Mouse (Mus musculus) hindbrain, embryonic 12.5 days (tissue): ENCODE measurements around the gene Pknox2. TPM values are rescaled to one million over a fixed set of nuclear protein-coding genes. Genes with fewer than 3 reads are reported as not detected.

ENCODE experiments used
- ATAC-seq: fragments of 200-750 bp; cut with Nextera tagmentation; 2 replicates; pipeline ENCODE4 v1.8.0; 2017; ENCODE audit warnings: moderate TSS enrichment; ENCODE audit not compliant: low FRiP score
- H3K27ac ChIP-seq: fragments of 300-500 bp; sonication (generic); 2 replicates; pipeline ENCODE4 v1.5.1; 2016; ENCODE audit warnings: mild to moderate bottlenecking
- H3K27me3 ChIP-seq: fragments of 300-500 bp; sonication (generic); 2 replicates; pipeline ENCODE4 v1.6.1; 2016; ENCODE audit warnings: mild to moderate bottlenecking
- H3K36me3 ChIP-seq: fragments of 300-500 bp; sonication (generic); 2 replicates; pipeline ENCODE4 v1.6.1; 2016; ENCODE audit warnings: mild to moderate bottlenecking
- H3K4me1 ChIP-seq: fragments of 300-500 bp; sonication (generic); 2 replicates; pipeline ENCODE4 v1.6.1; 2016
- H3K4me2 ChIP-seq: fragments of 300-500 bp; sonication (generic); replicated peaks from 2 replicates; pipeline ENCODE4 v1.6.1; 2016; ENCODE audit warnings: mild to moderate bottlenecking
- H3K4me3 ChIP-seq: fragments of 300-500 bp; sonication (generic); 2 replicates; pipeline ENCODE4 v1.5.1; 2016; ENCODE audit warnings: mild to moderate bottlenecking
- H3K9ac ChIP-seq: fragments of 300-500 bp; sonication (generic); 2 replicates; pipeline ENCODE4 v1.6.1; 2016; ENCODE audit warnings: mild to moderate bottlenecking, moderate library complexity
- H3K9me3 ChIP-seq: fragments of 300-500 bp; sonication (generic); replicated peaks from 2 replicates; pipeline ENCODE4 v1.6.1; 2016; ENCODE audit warnings: mild to moderate bottlenecking
- WGBS: fragments of 180-500 bp; shearing (Covaris S2); methylation state at CpG from one replicate; pipeline ENCODE4 v1.1.7; 2016; 5-methylcytosine and 5-hydroxymethylcytosine counted together
- polyA plus RNA-seq: library from polyadenylated mRNA; unstranded; fragments of >200 nt; fragmentation: Nextera tagmentation; extraction: Ambion mirVana; gene quantifications from 2 replicates; pipeline ENCODE4 v1.2.1, GENCODE M21; 2016

Pknox2 gene
- polyA plus RNA-seq, 1 experiment from 2014 or later: 29.6 TPM

DNA sequence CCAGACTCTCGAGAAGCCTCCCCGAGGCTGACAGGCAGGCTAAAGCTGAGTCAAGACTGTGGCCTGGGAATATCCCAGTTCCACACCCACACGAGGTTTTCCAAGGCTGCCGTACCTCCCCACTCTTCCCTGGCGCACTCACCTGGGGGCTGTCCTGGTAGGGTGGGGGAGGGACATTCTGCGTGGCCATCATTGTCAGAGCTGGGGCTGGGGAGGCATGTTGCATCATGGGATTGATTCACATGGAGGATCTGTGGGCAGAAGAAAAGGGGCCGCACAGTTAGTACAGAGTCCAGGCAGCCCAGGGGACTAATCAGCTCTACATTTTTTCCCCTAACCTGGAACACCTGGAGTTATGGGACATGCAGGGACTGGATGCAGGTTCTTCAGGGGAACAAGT lies 179.0 kb downstream of the Pknox2 start:
- H3K27ac ChIP-seq: no peak overlapping the region
- ATAC-seq: no peak
- no peak overlapping the region for H3K4me3 ChIP-seq
- H3K4me2 ChIP-seq: no peak overlapping the region
- WGBS: 83% methylated on average over 7 of the region's 7 CpGs
- H3K27me3 ChIP-seq: no peaks in the 10 kb centered on the region
- no peaks in the 10 kb centered on the region for H3K9me3 ChIP-seq
- H3K4me1 ChIP-seq: peaks cover 44% of the 10 kb centered on the region
- no peak overlapping the region for H3K9ac ChIP-seq
- H3K36me3 ChIP-seq: no peaks in the 10 kb centered on the region

DNA sequence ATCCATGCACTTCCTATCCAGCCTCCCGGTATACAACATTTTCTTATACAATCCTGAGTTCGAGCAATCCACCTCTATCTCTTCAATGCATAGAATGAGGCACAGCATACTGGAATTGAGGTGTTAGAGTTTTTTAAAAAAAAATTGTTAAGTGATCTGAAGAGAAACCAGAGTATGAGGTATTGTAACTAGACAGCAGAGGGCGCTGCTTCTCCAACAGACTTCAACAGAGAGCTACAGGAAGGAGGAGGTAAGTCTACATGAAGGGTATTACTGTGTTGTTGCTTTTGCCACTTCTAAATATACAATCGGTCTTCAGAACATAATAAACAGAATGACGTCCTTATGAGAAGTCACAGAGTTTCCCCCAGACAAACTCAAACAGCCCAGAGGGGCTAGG lies 181.5 kb downstream of the Pknox2 start:
- no peak overlapping the region for H3K27ac ChIP-seq
- H3K4me3 ChIP-seq: no peak overlapping the region
- no peaks in the 10 kb centered on the region for H3K9me3 ChIP-seq
- no peaks in the 10 kb centered on the region for H3K36me3 ChIP-seq
- H3K4me2 ChIP-seq: no peak overlapping the region
- H3K9ac ChIP-seq: no peak overlapping the region
- no peak for ATAC-seq
- WGBS: 62% methylated on average over 5 of the region's 5 CpGs
- peaks cover 51% of the 10 kb centered on the region for H3K4me1 ChIP-seq
- no peaks in the 10 kb centered on the region for H3K27me3 ChIP-seq

DNA sequence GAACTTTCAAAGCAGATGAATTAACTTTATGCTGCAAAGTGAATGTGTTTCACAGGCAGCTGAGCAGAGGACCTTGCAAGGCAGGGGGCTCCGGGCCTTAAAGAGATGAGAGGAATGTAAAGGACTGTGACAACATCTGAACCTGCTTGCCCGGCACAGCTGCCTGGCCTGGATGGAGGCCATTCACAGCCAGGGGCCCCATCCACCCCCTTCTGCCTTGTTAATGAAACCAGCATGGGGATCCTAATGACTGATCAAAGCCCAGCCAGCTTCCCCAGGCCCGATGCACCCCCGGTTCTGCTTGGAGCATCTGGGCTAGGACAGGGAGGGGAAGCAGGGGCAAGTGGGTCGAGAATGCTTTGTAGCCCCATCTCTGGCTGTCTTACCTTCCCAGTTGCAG lies 183.0 kb downstream of the Pknox2 start:
- 5% methylated on average over 5 of the region's 5 CpGs for WGBS
- peaks cover 51% of the 10 kb centered on the region for H3K4me1 ChIP-seq
- H3K9ac ChIP-seq: no peak overlapping the region
- no peak overlapping the region for H3K4me2 ChIP-seq
- H3K27ac ChIP-seq: no peak overlapping the region; the same call in 1 of the 2 replicates
- H3K27me3 ChIP-seq: no peaks in the 10 kb centered on the region
- no peaks in the 10 kb centered on the region for H3K36me3 ChIP-seq
- H3K4me3 ChIP-seq: no peak overlapping the region
- no peaks in the 10 kb centered on the region for H3K9me3 ChIP-seq
- no peak for ATAC-seq

DNA sequence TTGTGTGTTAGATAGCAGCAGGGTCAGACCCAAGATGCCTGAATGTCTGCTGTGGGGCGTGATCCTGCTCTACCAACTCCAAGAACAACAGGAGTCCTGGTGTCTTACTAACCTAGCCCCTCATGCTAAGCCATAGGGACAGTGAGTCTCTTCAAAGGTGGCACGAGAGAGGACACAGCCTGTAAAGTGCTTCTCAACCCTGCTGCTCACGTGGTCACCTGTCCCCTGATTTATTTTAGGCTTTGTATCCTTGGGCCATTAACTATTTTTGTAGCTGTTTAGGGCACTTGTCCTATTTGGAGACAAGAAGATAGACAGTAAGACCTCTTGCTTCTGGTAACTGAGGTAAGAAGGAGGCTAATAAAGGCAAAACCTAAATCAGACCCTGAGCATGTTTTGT lies 183.7 kb downstream of the Pknox2 start:
- 41% methylated on average over 3 of the region's 3 CpGs for WGBS
- Histone ChIP-seq H3K27ac (no peak overlapping the region), H3K36me3 (no peaks in the 10 kb centered on the region), H3K27me3 (no peaks in the 10 kb centered on the region), H3K4me2 (no peak overlapping the region), H3K9me3 (no peaks in the 10 kb centered on the region), H3K4me1 (peaks cover 49% of the 10 kb centered on the region), H3K4me3 (no peak overlapping the region), H3K9ac (no peak overlapping the region)
- no peak for ATAC-seq

DNA sequence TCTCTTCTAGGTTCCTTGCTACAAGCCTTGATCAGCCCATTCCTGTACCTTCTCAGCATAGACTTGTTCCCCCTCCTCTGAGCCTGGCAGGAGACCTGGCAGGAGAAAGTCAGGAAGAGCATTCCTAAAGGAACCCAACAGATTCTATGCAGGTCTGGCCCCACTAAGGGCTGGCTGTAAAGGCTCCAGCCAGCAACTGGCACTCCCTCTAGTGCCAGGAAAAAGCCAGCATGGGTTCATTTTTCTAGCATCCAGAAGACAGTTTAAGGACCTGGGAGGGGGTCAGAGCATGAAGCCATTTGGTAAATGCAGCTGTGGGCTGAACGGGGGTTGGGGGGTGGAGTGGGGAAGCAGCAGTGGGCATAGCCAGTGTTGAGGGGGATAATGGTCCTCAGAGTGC lies 185.3 kb downstream of the Pknox2 start:
- H3K4me3 ChIP-seq: no peak overlapping the region
- no peaks in the 10 kb centered on the region for H3K27me3 ChIP-seq
- no peak overlapping the region for H3K4me2 ChIP-seq
- peaks cover 39% of the 10 kb centered on the region for H3K4me1 ChIP-seq
- 46% methylated on average over 1 of the region's 1 CpGs for WGBS
- no peak overlapping the region for H3K9ac ChIP-seq
- H3K36me3 ChIP-seq: no peaks in the 10 kb centered on the region
- no peak for ATAC-seq
- H3K9me3 ChIP-seq: no peaks in the 10 kb centered on the region
- peak overlapping the region; percentile 52; the same call in 1 of the 2 replicates for H3K27ac ChIP-seq

DNA sequence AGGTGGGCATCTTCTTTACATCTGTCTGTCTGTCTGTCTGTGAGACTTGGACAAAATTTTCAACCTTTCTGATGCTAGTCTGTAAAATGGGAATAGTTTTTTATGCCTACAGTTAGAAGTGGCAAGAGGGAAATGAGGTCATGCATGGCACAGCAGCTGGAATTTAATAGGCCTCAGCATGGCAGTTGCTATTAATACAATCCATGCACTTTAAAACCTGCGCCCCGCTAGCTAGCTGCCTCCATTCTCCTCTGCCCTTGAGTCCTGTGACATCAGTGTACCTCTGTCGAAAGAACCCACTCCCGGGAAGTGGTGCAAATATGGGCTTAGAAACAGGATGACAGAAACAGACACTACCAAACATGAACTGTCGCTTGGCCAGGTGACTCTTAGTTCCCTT lies 186.1 kb downstream of the Pknox2 start:
- no peaks in the 10 kb centered on the region for H3K9me3 ChIP-seq
- ATAC-seq: no peak
- H3K4me1 ChIP-seq: peaks cover 33% of the 10 kb centered on the region
- no peak overlapping the region for H3K9ac ChIP-seq
- 83% methylated on average over 5 of the region's 5 CpGs for WGBS
- H3K27me3 ChIP-seq: no peaks in the 10 kb centered on the region
- H3K4me2 ChIP-seq: no peak overlapping the region
- H3K27ac ChIP-seq: no peak overlapping the region
- no peaks in the 10 kb centered on the region for H3K36me3 ChIP-seq
- H3K4me3 ChIP-seq: no peak overlapping the region

DNA sequence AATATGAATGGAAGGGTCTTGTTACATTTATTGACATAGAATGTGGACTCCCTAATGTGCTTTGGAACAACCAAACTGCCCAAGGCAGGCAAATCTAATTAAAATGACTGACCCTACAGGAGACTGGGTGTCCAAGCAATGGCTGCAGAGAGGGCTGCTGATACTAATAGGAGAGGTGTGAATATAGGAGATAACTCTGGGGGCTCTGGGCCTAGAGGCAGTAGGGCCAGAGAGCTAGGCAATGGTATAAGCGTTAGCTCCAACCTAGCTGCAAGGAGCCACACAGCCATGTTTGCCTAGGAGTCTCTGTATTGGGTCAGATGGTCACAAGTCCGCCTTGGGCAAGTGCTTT lies 196.1 kb downstream of the Pknox2 start:
- H3K27ac ChIP-seq: peak overlapping the region; percentile 79
- WGBS: 73% methylated on average over 2 of the region's 2 CpGs
- peaks cover 25% of the 10 kb centered on the region for H3K4me1 ChIP-seq
- H3K36me3 ChIP-seq: peaks cover 6% of the 10 kb centered on the region; the same call in 1 of the 2 replicates
- H3K9me3 ChIP-seq: no peaks in the 10 kb centered on the region
- H3K4me2 ChIP-seq: no peak overlapping the region
- H3K9ac ChIP-seq: no peak overlapping the region
- H3K27me3 ChIP-seq: no peaks in the 10 kb centered on the region
- ATAC-seq: peak; percentile 51
- H3K4me3 ChIP-seq: no peak overlapping the region

DNA sequence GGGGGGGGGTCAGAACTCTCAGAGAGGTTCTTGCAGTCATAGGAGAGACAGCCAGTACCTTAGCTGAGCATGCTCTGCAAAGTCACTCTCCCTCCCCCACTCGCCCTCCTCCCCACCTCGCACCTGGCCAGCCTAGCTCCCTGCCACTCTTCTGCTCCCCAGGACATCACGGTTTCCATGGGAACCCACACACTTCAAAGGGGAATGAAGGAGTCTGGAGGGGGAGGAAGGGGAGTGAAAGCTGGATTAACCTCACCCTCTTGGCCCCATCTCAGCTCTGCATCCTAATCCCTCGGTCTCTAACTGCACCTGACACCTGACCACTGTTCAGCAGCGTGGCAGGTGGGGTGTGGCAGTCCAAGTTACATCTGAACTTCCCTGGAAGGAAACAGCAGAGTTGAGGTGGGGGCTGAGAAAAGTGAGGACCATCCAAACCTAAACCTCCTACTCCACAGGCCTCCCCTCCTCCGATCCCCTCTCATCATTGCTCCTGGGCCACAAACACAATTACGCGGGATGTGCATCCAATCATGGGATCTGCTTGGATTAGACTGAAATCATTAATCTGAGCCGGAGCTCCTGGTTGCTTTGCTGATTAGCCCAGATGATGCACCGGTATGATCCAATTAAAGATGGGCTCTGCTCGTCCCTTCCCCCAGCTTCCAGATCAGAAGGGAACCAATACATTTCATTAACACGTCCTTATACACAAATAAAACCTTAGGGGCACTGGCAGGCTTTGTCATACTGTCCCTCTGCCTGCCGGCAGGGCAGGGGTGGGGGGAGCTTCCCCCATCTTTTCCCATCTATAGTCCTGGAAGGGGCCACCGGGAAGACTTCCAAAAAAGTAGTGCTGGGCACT lies 196.7 kb downstream of the Pknox2 start:
- Histone ChIP-seq H3K9me3 (no peaks in the 10 kb centered on the region), H3K27me3 (no peaks in the 10 kb centered on the region), H3K4me3 (no peak overlapping the region), H3K27ac (peak overlapping the region; percentile 79), H3K9ac (no peak overlapping the region; the same call in 1 of the 2 replicates), H3K4me2 (peak overlapping the region; percentile 5; the same call in 1 of the 2 replicates), H3K36me3 (peaks cover 6% of the 10 kb centered on the region; the same call in 1 of the 2 replicates), H3K4me1 (peaks cover 25% of the 10 kb centered on the region)
- WGBS: 23% methylated on average over 14 of the region's 14 CpGs
- peak; percentile 79 for ATAC-seq

DNA sequence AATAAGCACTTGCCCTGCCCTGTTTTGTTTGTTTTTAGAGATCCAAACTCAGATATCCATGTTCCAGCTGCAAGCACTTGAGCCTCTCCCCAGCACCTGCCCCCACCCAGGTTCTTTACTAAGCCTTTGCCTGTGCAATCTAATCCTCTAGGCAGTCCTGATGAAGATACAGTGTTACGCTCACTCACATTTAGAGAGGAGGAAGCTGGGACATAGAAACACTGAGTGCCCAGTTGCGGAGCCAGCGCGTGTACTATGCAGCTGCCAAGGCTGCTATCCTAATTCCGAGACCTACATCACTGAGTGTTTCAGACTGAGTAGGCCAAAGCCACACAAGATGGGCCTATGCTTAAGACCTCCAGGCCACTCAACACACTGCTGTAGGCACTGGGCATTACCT lies 199.0 kb downstream of the Pknox2 start:
- 93% methylated on average over 5 of the region's 5 CpGs for WGBS
- Histone ChIP-seq H3K4me3 (no peak overlapping the region), H3K9ac (no peak overlapping the region), H3K4me1 (peaks cover 25% of the 10 kb centered on the region), H3K36me3 (no peaks in the 10 kb centered on the region), H3K27me3 (no peaks in the 10 kb centered on the region), H3K4me2 (no peak overlapping the region), H3K9me3 (no peaks in the 10 kb centered on the region), H3K27ac (no peak overlapping the region)
- ATAC-seq: no peak

DNA sequence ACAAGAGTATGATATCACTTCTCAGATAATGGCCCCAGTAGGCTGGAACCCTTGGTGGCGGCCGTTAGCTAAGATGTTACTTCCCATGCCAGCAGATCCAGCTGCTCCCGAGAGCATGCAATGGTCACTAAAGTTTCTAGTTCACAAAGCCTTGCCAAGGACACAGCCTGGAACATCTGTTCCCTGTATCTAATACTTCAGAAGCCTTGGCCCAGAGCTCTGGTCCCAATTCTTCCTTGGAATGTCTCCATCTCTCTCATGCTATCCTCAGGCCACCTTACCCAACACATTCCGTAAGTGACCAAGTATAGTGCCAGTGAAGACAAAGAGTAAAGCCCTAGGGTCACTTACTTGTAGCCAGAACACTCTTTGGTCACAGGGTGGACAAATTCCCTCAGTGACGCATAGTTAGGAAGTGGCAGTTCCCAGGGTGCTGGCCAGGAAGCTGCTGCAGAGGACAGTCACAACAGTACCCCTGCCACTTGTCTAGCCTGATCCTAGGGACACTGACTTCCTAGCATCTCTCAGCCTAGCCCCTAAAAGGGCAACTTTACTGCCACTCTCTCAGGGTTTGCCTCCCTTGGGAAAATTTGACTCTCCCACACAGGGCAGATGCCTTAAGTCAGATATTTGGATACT lies 200.0 kb downstream of the Pknox2 start:
- 94% methylated on average over 5 of the region's 5 CpGs for WGBS
- no peak for ATAC-seq
- Histone ChIP-seq H3K27me3 (no peaks in the 10 kb centered on the region), H3K36me3 (no peaks in the 10 kb centered on the region), H3K4me2 (no peak overlapping the region), H3K4me1 (peaks cover 25% of the 10 kb centered on the region), H3K9me3 (no peaks in the 10 kb centered on the region), H3K4me3 (no peak overlapping the region), H3K27ac (no peak overlapping the region), H3K9ac (no peak overlapping the region)

DNA sequence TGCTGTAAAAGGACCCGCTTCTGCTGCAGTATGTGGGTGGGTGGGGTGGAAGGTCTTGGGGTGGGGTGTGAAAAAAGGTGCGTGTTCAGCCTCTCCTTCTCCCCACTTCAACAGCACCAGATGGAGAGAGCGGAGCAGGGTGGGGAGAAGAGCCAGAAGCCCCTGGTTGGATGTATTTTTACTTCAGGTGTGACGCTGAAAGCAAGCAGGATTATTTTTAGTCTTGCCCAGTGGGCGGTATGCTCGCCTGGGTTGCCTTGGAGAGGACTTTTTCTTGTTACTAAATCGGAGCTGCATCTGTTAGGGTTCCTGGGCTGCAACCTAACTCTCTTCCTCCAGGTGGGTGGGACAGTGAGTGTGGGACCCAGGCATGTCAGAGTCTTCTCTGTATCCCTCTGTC lies 202.4 kb downstream of the Pknox2 start:
- WGBS: 69% methylated on average over 7 of the region's 7 CpGs
- Histone ChIP-seq H3K27ac (no peak overlapping the region), H3K4me1 (peaks cover 25% of the 10 kb centered on the region), H3K27me3 (no peaks in the 10 kb centered on the region), H3K36me3 (no peaks in the 10 kb centered on the region), H3K4me2 (no peak overlapping the region), H3K9ac (no peak overlapping the region), H3K9me3 (no peaks in the 10 kb centered on the region), H3K4me3 (no peak overlapping the region)
- no peak for ATAC-seq

DNA sequence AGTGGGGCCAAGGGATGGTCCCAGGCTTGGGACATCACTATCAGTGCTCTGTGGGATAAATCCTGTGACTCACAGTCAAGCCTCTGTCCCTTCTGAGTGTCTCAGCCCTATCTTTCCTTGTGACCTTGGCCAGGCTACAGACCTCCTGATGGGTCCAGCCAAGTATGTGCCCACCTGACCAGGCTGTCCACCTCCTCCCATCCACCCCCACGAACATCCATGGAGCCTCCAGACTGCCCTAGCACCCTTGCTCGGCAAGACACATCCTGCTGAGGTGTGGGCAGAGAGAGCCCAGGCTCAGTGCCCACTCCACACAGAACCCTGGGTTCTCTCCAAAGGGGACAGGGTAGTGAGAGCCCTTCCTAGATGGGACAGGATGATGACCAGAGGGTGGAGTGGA lies 204.6 kb downstream of the Pknox2 start:
- H3K9ac ChIP-seq: no peak overlapping the region
- H3K36me3 ChIP-seq: no peaks in the 10 kb centered on the region
- no peaks in the 10 kb centered on the region for H3K9me3 ChIP-seq
- WGBS: 84% methylated on average over 2 of the region's 2 CpGs
- no peak overlapping the region for H3K4me2 ChIP-seq
- ATAC-seq: no peak
- no peak overlapping the region for H3K27ac ChIP-seq
- H3K4me1 ChIP-seq: peaks cover 35% of the 10 kb centered on the region
- no peaks in the 10 kb centered on the region for H3K27me3 ChIP-seq
- no peak overlapping the region for H3K4me3 ChIP-seq

DNA sequence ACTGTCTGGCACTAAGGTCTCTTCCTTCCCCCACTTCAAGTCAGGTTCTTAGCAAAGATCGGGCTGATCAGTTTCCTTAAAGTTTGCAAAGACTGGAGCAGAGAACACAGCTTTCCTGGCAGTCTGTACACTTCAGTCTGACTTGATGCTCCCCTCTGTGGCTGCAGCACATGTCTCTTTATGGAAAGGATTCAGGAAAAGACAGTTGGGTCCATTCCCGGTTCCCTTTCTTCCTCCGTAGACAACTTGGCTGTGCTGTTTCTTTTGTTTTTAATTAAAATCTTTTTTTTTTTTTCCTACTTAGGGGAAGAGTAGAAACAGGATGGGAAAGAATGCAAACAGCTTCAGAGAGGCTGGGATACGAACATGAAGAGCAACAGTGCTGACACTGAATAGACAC lies 205.1 kb downstream of the Pknox2 start:
- H3K27me3 ChIP-seq: no peaks in the 10 kb centered on the region
- no peak overlapping the region for H3K27ac ChIP-seq
- ATAC-seq: no peak
- no peaks in the 10 kb centered on the region for H3K9me3 ChIP-seq
- WGBS: 79% methylated on average over 4 of the region's 4 CpGs
- no peak overlapping the region for H3K4me2 ChIP-seq
- no peak overlapping the region for H3K4me3 ChIP-seq
- H3K36me3 ChIP-seq: no peaks in the 10 kb centered on the region
- peaks cover 35% of the 10 kb centered on the region for H3K4me1 ChIP-seq
- no peak overlapping the region for H3K9ac ChIP-seq
